Mouse (Mus musculus): ENCODE data around the gene Snrpc.

- TF ChIP-seq CTCF (IDR thresholded peaks at IDR 0.05; ENCODE audit: control insufficient read depth, insufficient read depth, insufficient replicate concordance, low read depth, low read length) (no peak), POLR2A (IDR thresholded peaks at IDR 0.05; ENCODE audit: control insufficient read depth, low read depth, low read length) (no peak)
Measured at GRCm38 (mm10) chr17:27865461-27865860, 27.5 kb downstream of the Snrpc start.

All from testis, adult 2 months (tissue).